Mouse (Mus musculus): Measurements from ENCODE around the gene 1810049J17Rik.

The 1810049J17Rik gene

GRCm38 (mm10) chr15:12341401-12341758 lies 19.7 kb upstream of the 1810049J17Rik start:
- DNase-seq, result no peak

GRCm38 (mm10) chr15:12340536-12341400 lies 19.1 kb upstream of the 1810049J17Rik start:
- DNase-seq, result no peak

- DNase-seq, result no peak
These were observed 16.1 kb upstream of the 1810049J17Rik start for GRCm38 (mm10) chr15:12337779-12338137.

DNA sequence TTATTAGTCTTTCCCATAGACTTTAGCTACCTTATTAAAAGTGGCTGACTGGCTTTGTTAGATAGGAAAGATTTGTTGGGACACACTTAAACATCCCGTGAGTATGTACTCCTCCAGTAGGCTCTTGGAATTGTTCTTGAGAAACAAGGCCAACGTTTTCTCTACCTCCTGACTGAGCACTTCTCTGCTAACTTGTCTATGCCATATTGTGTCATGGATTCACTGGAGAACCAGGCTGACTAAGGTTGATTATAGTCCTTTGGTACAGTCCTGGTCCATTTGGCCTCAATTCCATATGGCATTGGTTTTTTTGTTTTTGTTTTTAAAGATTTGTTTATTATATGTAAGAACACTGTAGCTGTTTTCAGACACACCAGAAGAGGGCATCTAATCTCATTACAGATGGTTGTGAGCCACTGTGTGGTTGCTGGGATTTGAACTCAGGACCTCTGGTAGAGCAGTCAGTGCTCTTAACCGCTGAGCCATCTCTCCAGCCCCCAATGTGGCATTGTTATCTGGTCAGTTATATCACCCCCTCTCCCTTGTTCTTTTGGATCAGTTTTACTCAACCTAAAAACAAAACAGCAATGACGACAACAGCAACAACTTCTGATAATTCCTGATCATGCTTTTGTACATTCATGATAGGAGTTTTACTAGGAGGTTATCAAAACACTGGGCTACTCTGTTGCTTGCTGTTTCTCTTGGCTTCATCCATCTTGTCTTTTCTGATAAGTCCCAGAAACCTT lies 15.5 kb upstream of the 1810049J17Rik start:
- no peak for DNase-seq

GRCm38 (mm10) chr15:12334381-12334780 lies 12.7 kb upstream of the 1810049J17Rik start:
- no peak for DNase-seq

- DNase-seq, result no peak
These were observed 9.6 kb upstream of the 1810049J17Rik start for GRCm38 (mm10) chr15:12331300-12331699.

- no peak for DNase-seq
These were observed 9.2 kb upstream of the 1810049J17Rik start for GRCm38 (mm10) chr15:12330892-12331291.

- no peak for DNase-seq
These were observed 8.7 kb upstream of the 1810049J17Rik start for GRCm38 (mm10) chr15:12330389-12330788.

DNA sequence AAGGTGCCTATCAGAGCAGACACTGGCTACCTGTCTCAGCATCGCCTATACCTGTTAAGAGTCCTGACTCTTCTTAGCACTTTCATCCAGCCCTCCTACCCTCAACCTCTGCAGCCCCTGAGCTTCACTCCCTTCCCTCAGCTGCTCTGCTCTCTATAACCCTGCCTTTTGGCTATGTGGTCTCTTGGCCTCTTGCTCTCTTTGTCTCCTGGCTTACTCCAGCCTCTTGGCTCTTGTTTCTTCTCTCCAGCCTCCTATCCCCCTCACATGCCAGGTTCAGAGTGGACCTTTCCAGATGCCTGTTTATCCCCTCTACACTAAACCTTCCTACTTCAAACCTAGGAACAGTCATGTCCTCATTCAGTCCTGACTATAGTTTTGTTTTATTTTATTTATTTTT lies 2.6 kb upstream of the 1810049J17Rik start:
- no peak for DNase-seq

GRCm38 (mm10) chr15:12322676-12323402 lies 1.1 kb upstream of the 1810049J17Rik start:
- DNase-seq, result no peak

- peak; percentile 96 for DNase-seq
These were observed 460 bp downstream of the 1810049J17Rik start, which contains the start of gene Golph3 for GRCm38 (mm10) chr15:12321091-12321787. TSS of gene Golph3 (plus strand) at chr15:12321450.

DNA sequence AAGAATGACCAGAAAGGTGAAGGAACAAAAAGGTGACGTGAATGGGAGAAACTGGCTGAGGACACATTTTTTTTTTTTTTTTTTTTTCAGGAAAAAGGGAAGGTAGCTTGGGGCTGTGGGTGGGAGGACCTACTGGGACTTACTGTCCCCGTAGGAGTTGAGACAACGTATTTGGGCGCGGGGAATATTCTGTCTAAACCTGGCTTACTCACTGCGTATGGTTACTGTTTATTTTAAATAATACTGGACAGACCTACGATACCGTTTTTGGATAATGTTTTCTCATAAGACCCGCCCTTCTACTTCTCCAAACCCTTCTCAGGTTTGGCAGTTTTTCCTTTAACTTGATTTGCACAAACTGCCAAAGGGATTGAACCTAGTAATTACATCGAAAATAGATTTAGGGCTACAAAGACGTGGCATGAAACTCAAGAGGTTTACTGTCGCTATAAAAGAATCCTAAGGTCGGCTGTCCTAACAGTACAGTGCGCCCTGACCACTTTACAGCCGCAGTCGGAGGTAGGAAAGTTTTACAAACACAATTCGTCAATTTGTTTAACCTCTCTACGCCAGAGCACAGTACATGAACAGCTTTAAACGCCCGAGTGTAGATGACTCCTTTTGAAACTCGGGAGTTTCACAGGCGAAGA lies 1.1 kb downstream of the 1810049J17Rik start:
- DNase-seq, result no peak

DNA sequence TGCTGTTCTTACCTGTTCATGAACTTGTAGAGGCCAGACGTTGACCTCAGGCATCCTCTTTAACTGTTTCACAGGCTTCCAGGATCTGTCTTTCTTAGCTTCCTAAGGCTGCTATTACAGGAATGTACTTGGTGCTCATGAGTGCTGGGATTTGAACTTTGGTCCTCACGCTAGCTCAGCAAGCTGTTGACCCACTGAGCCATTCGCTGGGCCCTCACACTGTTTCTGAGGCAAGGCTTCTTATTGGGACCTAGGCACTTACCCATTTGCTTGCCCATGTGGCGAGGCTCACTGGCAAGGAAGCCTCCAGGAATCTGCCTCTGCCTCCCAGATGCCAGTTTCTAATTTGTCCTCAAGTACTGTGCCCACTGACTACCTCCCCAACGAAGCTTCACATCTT lies 1.8 kb downstream of the 1810049J17Rik start:
- no peak for DNase-seq

- no peak for DNase-seq
These were observed 3.2 kb downstream of the 1810049J17Rik start for GRCm38 (mm10) chr15:12318451-12318850.

GRCm38 (mm10) chr15:12317290-12317689 lies 4.4 kb downstream of the 1810049J17Rik start:
- DNase-seq, result no peak

DNA sequence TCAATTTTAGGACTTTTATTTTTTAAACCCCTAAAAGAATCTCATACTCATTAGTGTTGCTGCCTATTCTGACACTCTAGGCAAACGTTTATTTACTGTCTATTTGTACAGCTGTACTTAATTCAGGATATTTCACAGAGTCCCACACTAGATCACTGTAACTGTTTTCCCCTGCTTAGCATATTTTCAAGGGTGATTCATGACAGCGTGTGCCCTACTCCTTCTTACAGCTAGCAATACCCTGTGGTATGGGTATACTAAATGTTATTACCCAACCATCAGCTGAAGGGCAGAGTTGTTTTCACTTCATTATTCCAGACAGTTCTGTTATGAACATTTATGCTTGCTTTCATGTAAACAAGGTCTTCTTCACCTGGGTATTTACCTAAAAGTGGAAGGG lies 5.7 kb downstream of the 1810049J17Rik start:
- no peak for DNase-seq

DNA sequence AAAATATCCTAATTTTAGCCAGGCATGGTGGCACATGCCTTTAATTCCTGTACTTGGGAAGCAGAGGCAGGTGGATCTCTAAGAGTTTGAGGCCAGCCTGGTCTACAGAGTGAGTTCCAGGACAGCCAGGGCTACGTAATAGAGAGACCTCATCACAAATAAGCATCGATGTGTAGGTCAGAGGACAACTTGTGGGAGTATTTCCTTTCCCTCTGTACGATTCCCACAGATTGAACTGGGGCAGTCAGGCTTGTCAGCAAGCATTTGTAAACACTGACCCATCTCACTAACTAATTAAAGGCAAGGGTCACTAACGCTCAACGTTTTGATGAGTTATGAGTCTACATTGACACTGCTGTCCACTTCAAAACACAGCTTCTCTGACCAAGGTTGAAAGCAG lies 7.1 kb downstream of the 1810049J17Rik start:
- no peak for DNase-seq

DNA sequence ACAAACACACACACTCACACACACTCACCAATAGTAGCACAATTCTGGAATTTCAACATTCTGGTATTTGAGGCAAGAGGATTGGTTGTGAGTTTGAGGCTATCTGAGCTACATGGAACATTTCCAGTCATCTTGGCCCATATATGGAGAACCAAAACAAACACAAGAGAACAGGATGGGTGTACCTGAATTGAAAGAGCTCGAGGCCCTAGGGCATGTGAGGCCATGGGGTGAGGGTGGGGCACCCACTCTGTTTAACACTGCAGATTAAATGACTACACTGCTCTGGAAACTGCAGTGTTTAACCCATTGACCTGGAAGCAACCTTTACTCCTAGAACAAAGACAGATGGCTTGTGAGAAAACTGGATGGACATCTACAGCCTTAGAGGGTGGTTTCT lies 8.4 kb downstream of the 1810049J17Rik start:
- DNase-seq, result peak; percentile 20

- DNase-seq, result no peak
These were observed 10.2 kb downstream of the 1810049J17Rik start for GRCm38 (mm10) chr15:12311465-12311864.

GRCm38 (mm10) chr15:12310676-12311075 lies 11.0 kb downstream of the 1810049J17Rik start:
- DNase-seq, result no peak

- DNase-seq, result no peak
These were observed 13.2 kb downstream of the 1810049J17Rik start for GRCm38 (mm10) chr15:12308539-12308938.

DNA sequence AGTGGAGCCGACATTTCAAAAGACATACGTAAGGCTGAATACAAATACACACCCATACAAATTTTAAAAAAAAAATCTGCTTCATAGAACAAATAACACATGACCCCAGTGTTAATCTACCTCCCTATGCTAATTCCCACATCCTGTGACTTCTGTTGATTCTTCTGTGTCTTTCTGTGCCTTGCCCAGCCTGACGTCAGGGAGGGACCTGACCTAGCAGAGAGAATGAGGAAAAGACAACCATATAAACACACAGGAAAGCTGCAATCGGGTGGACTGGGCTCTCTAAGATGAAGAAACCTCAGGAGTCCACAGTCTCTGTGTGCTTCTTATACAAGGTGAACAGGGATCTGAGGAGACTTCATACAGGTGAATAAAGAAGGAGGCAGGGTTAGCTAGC lies 14.6 kb downstream of the 1810049J17Rik start:
- DNase-seq, result no peak

Measured in lung, postnatal 10 days (tissue).